Mouse (Mus musculus) CH12.LX (cell line): Measurements from ENCODE around the gene Ppm1b. TPM values are rescaled to one million over a fixed set of nuclear protein-coding genes. Genes with fewer than 3 reads are reported as not detected.

ENCODE experiments used
- DNase-seq: peaks from one replicate; pipeline ENCODE4 v3.0.0-alpha.2; 2013; ENCODE audit errors: extremely low read depth
- H3K27ac ChIP-seq: 2 replicates; pipeline ENCODE4 v1.5.1; 2012; ENCODE audit warnings: low read depth, mild to moderate bottlenecking, control low read depth, moderate library complexity; ENCODE audit not compliant: insufficient read depth
- H3K27me3 ChIP-seq: replicated peaks from 2 replicates; pipeline ENCODE3; 2012; ENCODE audit warnings: inconsistent platforms
- H3K36me3 ChIP-seq, 2 experiments: replicated peaks in 1 of 2; 2 replicates each; pipeline versions ENCODE3 to v1.6.1; 2012; ENCODE audit warnings: inconsistent platforms in 1 of 2, low read length in 1 of 2, mild to moderate bottlenecking in 1 of 2, mixed read lengths in 1 of 2, moderate library complexity in 1 of 2; ENCODE audit not compliant: control insufficient read depth in 1 of 2, insufficient read depth in 1 of 2
- H3K4me1 ChIP-seq, 2 experiments: 2 replicates each; pipeline ENCODE4 v1.6.1; 2012; ENCODE audit warnings: inconsistent platforms in 1 of 2, moderate library complexity in 1 of 2; ENCODE audit not compliant: insufficient read depth in 2 of 2, control insufficient read depth in 1 of 2
- H3K4me2 ChIP-seq: 2 replicates; pipeline ENCODE4 v1.6.1; 2012; ENCODE audit warnings: low read depth, mild to moderate bottlenecking, control low read depth; ENCODE audit not compliant: poor library complexity, insufficient read depth, severe bottlenecking
- H3K4me3 ChIP-seq, 3 experiments: fragments of 150-350 bp in 1 of 3; sonication (generic) in 1 of 3; replicated peaks in 1 of 3; 2 replicates each; pipeline versions ENCODE3 to v1.5.1; 2011 to 2012; ENCODE audit warnings: low read depth in 2 of 3, low read length in 2 of 3, mild to moderate bottlenecking in 2 of 3, moderate library complexity in 2 of 3, control low read depth in 1 of 3, improper control_type of control experiment in 1 of 3, inconsistent platforms in 1 of 3, mixed read lengths in 1 of 3; ENCODE audit not compliant: poor library complexity in 1 of 3
- H3K79me2 ChIP-seq: replicated peaks from 2 replicates; pipeline ENCODE4 v1.6.1; 2012; ENCODE audit warnings: mild to moderate bottlenecking, moderate library complexity; ENCODE audit not compliant: control insufficient read depth, poor library complexity, insufficient read depth, severe bottlenecking; ENCODE audit errors: extremely low read depth
- H3K9ac ChIP-seq: 2 replicates; pipeline ENCODE4 v1.6.1; 2012; ENCODE audit warnings: low read depth, mild to moderate bottlenecking, control low read depth, moderate library complexity; ENCODE audit not compliant: insufficient read depth
- H3K9me3 ChIP-seq: replicated peaks from 2 replicates; pipeline ENCODE3; 2012; ENCODE audit warnings: low read length, inconsistent platforms, mixed read lengths
- CHD2 ChIP-seq: IDR thresholded peaks from 2 replicates; pipeline ENCODE4 v1.6.1; 2011; ENCODE audit warnings: low read length, improper control_type of control experiment
- CTCF ChIP-seq, 2 experiments: IDR thresholded peaks in 1 of 2; conservative IDR thresholded peaks in 1 of 2; 2 replicates each; pipeline ENCODE4 v1.5.1; 2011 to 2012; ENCODE audit warnings: low read depth in 2 of 2, low read length in 2 of 2, improper control_type of control experiment in 1 of 2, inconsistent platforms in 1 of 2, mild to moderate bottlenecking in 1 of 2, moderate library complexity in 1 of 2
- E2F4 ChIP-seq: IDR thresholded peaks from 2 replicates; pipeline ENCODE4 v1.6.1; 2011; ENCODE audit warnings: low read depth, low read length, improper control_type of control experiment; ENCODE audit not compliant: insufficient replicate concordance
- ELF1 ChIP-seq: IDR thresholded peaks from 2 replicates; pipeline ENCODE4 v1.6.1; 2014; ENCODE audit warnings: low read depth, mild to moderate bottlenecking, inconsistent platforms, low read length, improper control_type of control experiment
- GABPA ChIP-seq: IDR thresholded peaks from 2 replicates; pipeline ENCODE4 v1.6.1; 2012; ENCODE audit warnings: low read depth, low read length, improper control_type of control experiment, inconsistent platforms; ENCODE audit not compliant: insufficient replicate concordance
- IRF4 ChIP-seq: IDR thresholded peaks from 2 replicates; pipeline ENCODE4 v1.6.1; 2014; ENCODE audit warnings: low read depth, mild to moderate bottlenecking, inconsistent platforms, low read length, improper control_type of control experiment
- JUND ChIP-seq: conservative IDR thresholded peaks from 2 replicates; pipeline ENCODE4 v1.6.1; 2011; ENCODE audit warnings: low read depth, low read length, improper control_type of control experiment
- MAFK ChIP-seq: IDR thresholded peaks from 2 replicates; pipeline ENCODE4 v1.6.1; 2011; ENCODE audit warnings: low read length, improper control_type of control experiment; ENCODE audit not compliant: insufficient replicate concordance
- MAX ChIP-seq: IDR thresholded peaks from 2 replicates; pipeline ENCODE4 v1.6.1; 2011; ENCODE audit warnings: low read length, improper control_type of control experiment
- MAZ ChIP-seq: IDR thresholded peaks from 2 replicates; pipeline ENCODE4 v1.6.1; 2012; ENCODE audit warnings: low read depth, mild to moderate bottlenecking, inconsistent platforms, low read length, improper control_type of control experiment, moderate library complexity
- MEF2A ChIP-seq: IDR thresholded peaks from 2 replicates; pipeline ENCODE4 v1.6.1; 2014; ENCODE audit warnings: low read depth, mild to moderate bottlenecking, inconsistent platforms, low read length, improper control_type of control experiment, borderline replicate concordance
- MYC ChIP-seq: IDR thresholded peaks from 2 replicates; pipeline ENCODE4 v1.6.1; 2011; ENCODE audit warnings: low read depth, mild to moderate bottlenecking, improper control_type of control experiment, low read length
- NELFE ChIP-seq: IDR thresholded peaks from 2 replicates; pipeline ENCODE4 v1.6.1; 2011; ENCODE audit warnings: low read depth, low read length, improper control_type of control experiment
- PAX5 ChIP-seq: IDR thresholded peaks from 2 replicates; pipeline ENCODE4 v1.6.1; 2012; ENCODE audit warnings: low read length, inconsistent platforms, mixed read lengths
- POLR2A ChIP-seq: IDR thresholded peaks from 2 replicates; pipeline ENCODE4 v1.6.1; 2011; ENCODE audit warnings: low read depth, mild to moderate bottlenecking, improper control_type of control experiment, low read length
- RCOR1 ChIP-seq: conservative IDR thresholded peaks from 2 replicates; pipeline ENCODE4 v1.6.1; 2012; ENCODE audit warnings: low read depth, mild to moderate bottlenecking, inconsistent platforms, low read length, improper control_type of control experiment
- UBTF ChIP-seq: IDR thresholded peaks from 2 replicates; pipeline ENCODE4 v1.6.1; 2012; ENCODE audit warnings: low read depth, mild to moderate bottlenecking, inconsistent platforms, low read length, improper control_type of control experiment, moderate library complexity
- USF1 ChIP-seq: IDR thresholded peaks from 2 replicates; pipeline ENCODE4 v1.6.1; 2014; ENCODE audit warnings: low read depth, mild to moderate bottlenecking, inconsistent platforms, low read length, improper control_type of control experiment
- USF2 ChIP-seq: conservative IDR thresholded peaks from 2 replicates; pipeline ENCODE4 v1.6.1; 2011; ENCODE audit warnings: low read depth, low read length, improper control_type of control experiment
- ZC3H11A ChIP-seq: IDR thresholded peaks from 2 replicates; pipeline ENCODE4 v1.6.1; 2012; ENCODE audit warnings: low read depth, mild to moderate bottlenecking, inconsistent platforms, low read length, improper control_type of control experiment
- ZKSCAN1 ChIP-seq: IDR thresholded peaks from 2 replicates; pipeline ENCODE4 v1.6.1; 2012; ENCODE audit warnings: low read depth, inconsistent platforms, low read length, improper control_type of control experiment, borderline replicate concordance
- ZMIZ1 ChIP-seq: IDR thresholded peaks from 2 replicates; pipeline ENCODE4 v1.6.1; 2012; ENCODE audit warnings: low read depth, mild to moderate bottlenecking, inconsistent platforms, low read length, improper control_type of control experiment
- dilution Hi-C: fragments of 300-500 bp; cut with MboI; formaldehyde crosslinking; loops from 2 replicates; pipeline ENCODE4 v1.14.3; 2020; ENCODE audit warnings: low sequenced_read_pairs; ENCODE audit not compliant: extremely low pct_unique_long_range_greater_than_20kb, extremely low pct_ligation_motif_present
- in situ Hi-C: fragments of 300-500 bp; cut with MboI; formaldehyde crosslinking; loops from 3 replicates; pipeline ENCODE4 v1.14.3; 2019; ENCODE audit warnings: low sequenced_read_pairs, low pct_ligation_motif_present, low pct_unique_long_range_greater_than_20kb, mixed read lengths
- polyA plus RNA-seq: library from polyadenylated mRNA; unstranded; fragments of >175 nt; gene quantifications from 2 replicates; pipeline ENCODE4 v1.2.1, GENCODE M21; 2012; ENCODE audit warnings: low read depth; ENCODE audit not compliant: insufficient read length
- total RNA-seq, 2 experiments: library from RNA; depleted of rRNA; stranded (reverse); fragments of 300-350 nt in 1 of 2; fragments of >200 nt in 1 of 2; gene quantifications; 2 replicates each; pipeline ENCODE4 v1.2.3; 2012 to 2014

Gene Ppm1b
- total and polyA plus RNA-seq, 3 experiments: 37.7 to 49.6 (median 39.5) TPM

DNA sequence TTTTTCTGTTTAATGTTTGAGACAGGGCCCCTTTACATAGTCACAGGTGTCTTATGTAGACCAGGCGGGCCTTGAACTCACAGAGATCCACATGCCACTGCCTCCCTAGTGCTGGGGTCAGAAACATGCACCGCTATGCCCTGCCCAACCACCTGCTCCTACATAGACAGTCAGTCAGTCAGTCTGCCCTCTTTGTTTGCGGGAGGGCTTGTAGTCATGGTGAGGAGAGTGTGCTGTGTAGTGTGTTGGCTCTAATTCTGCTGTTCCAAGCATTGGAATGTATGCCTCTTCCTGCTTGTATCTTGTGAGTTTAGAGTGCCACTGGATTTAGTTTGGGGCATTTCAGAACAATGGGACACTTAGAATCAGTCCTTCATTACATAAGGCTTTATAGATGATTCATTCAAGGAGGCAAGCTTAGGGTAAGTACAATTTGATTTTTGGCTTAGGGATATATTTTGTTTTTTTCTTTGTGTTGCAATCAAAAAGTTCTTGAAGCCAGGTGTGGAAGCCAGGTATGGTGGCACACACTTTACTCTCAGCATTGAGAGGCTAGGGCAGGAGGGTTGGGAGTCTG lies 31.4 kb downstream of the Ppm1b start:
- dilution Hi-C loops (no loop called here), in situ Hi-C loops (no loop called here)
- Histone ChIP-seq H3K36me3 (peaks cover 0 to 42% of the 10 kb centered on the region in 2 experiments), H3K4me3 (no peak overlapping the region), H3K4me1 (0 out of 4 replicates have a peak, but pooled peaks cover 0 to 2% of the 10 kb centered on the region in 2 experiments), H3K9ac (no peak overlapping the region), H3K27ac (no peak overlapping the region), H3K27me3 (no peaks in the 10 kb centered on the region), H3K9me3 (no peaks in the 10 kb centered on the region), H3K79me2 (peaks cover 16% of the 10 kb centered on the region), H3K4me2 (no peak overlapping the region)
- TF ChIP-seq ZC3H11A (no peak), ZKSCAN1 (no peak), RCOR1 (no peak), UBTF (no peak), ELF1 (no peak), PAX5 (no peak), JUND (no peak), NELFE (no peak), ZMIZ1 (no peak), GABPA (no peak), MYC (no peak), MAX (no peak), CHD2 (no peak), CTCF (conservative IDR thresholded peaks at IDR 0.05 in 1 of 2, IDR thresholded peaks at IDR 0.05 in 1 of 2; ENCODE audit: low read depth in 2 of 2, low read length in 2 of 2) (no peak), MAZ (no peak), POLR2A (no peak), USF1 (no peak)
- no peak for DNase-seq

DNA sequence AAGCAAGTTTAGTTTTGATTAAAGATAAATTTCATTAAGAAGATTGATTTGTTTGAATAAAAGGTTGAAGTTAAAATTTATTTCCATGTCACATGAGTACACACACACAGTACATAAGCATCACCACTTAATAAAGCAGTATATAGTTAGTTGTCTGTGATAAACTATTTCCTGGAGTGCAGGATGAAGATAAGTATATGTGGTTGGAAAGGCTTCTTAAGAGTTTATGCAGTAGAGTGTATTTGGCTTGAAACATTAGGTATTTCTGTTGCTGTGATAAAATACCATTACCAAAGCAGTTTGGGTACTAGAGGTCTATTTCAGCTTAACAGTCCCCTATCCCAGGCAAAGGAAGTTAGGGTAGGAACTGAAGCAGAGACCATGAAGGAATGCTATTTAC lies 32.0 kb downstream of the Ppm1b start:
- no peak overlapping the region for H3K4me3 ChIP-seq

More for the DNA sequence above, 32.0 kb downstream of the Ppm1b start:
- peaks cover under 1 to 46% of the 10 kb centered on the region in 2 experiments for H3K36me3 ChIP-seq
- H3K4me1 ChIP-seq: 0 out of 4 replicates have a peak, but pooled peaks cover 0 to 2% of the 10 kb centered on the region in 2 experiments
- H3K79me2 ChIP-seq: peaks cover 16% of the 10 kb centered on the region
- H3K4me2 ChIP-seq: no peak overlapping the region
- dilution Hi-C loops (no loop called here), in situ Hi-C loops (no loop called here)
- no peaks in the 10 kb centered on the region for H3K27me3 ChIP-seq
- no peaks in the 10 kb centered on the region for H3K9me3 ChIP-seq
- no peak for DNase-seq
- no peak for TF ChIP-seq MEF2A
- TF ChIP-seq E2F4: no peak
- TF ChIP-seq ZMIZ1: no peak
- no peak for TF ChIP-seq IRF4
- TF ChIP-seq MAFK: no peak
- TF ChIP-seq MAZ: no peak
- TF ChIP-seq PAX5: no peak
- no peak for TF ChIP-seq CHD2
- TF ChIP-seq USF2: no peak
- TF ChIP-seq, all 38 proteins: peak for 0
- Histone ChIP-seq H3K27ac (no peak overlapping the region), H3K9ac (no peak overlapping the region)
